Mouse (Mus musculus): ENCODE results near the gene Ano7. TPM values are rescaled to one million over a fixed set of nuclear protein-coding genes. Genes with fewer than 3 reads are reported as not detected.

Gene Ano7
- not detected in 2 replicates for polyA plus RNA-seq (2012; ENCODE audit: insufficient read depth, insufficient read length, missing spikeins)

DNA sequence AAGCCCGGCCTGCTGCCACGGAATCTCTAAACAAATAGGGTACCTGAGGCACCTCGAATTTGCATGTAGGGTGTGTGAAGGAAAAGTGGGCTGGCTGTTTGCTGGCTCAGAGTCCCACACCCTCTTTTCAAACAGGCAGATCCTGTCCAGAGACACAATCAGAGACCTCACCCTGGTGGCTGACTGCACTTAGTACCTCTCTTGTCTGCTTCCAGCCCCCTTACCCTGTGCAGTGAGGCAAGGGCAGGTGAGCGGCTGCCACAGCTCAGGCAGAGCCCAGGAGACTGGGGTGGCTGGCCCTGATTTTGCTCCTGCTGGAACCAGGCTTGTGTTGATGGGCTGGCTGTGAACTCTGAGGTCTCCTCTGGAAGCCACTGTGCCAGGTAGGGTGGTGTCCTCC, at the start of gene Ano7:
Gene Ano7 (plus strand): TSS at position 266 of the 400 bp plus-strand sequence.
- Histone ChIP-seq H3K4me1 (ENCODE audit: control insufficient read depth, insufficient read depth, insufficient read length, low read length) (no peaks in the 10 kb centered on the region), H3K27ac (replicated peaks; ENCODE audit: low read depth, low read length) (no peak within 1 kb of the TSS), H3K4me3 (ENCODE audit: insufficient read depth, low read depth, low read length) (no peak within 1 kb of the TSS)

DNA sequence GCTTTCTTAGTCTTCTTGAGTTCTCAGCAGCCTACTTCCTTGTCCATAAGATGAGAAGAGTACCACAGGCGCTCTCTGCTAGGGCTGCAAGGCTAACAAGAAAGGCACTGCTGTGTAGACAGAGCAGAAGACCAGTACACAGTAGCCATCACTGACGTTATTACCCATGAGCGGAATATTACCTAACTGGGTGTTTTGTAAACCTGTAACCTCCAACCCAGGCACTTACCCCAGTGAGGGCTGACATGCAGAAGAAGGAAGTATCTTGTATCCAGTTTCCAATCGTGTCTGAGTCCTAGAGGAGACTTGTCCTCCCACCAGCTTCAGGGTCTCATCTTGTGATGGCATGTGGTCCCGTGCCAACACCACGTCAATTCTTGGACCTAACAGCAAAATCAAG, 49.8 kb upstream of the Ano7 start:
- no peak overlapping the region for H3K27ac ChIP-seq (replicated peaks; ENCODE audit: low read depth, low read length)
- no peak overlapping the region for H3K4me3 ChIP-seq (ENCODE audit: insufficient read depth, low read depth, low read length)
- H3K4me1 ChIP-seq (ENCODE audit: control insufficient read depth, insufficient read depth, insufficient read length, low read length): no peaks in the 10 kb centered on the region

- Histone ChIP-seq H3K27ac (replicated peaks; ENCODE audit: low read depth, low read length) (no peak overlapping the region), H3K4me1 (ENCODE audit: control insufficient read depth, insufficient read depth, insufficient read length, low read length) (no peaks in the 10 kb centered on the region), H3K4me3 (ENCODE audit: insufficient read depth, low read depth, low read length) (no peak overlapping the region)
These were observed 47.3 kb upstream of the Ano7 start for GRCm38 (mm10) chr1:93326446-93326845.

DNA sequence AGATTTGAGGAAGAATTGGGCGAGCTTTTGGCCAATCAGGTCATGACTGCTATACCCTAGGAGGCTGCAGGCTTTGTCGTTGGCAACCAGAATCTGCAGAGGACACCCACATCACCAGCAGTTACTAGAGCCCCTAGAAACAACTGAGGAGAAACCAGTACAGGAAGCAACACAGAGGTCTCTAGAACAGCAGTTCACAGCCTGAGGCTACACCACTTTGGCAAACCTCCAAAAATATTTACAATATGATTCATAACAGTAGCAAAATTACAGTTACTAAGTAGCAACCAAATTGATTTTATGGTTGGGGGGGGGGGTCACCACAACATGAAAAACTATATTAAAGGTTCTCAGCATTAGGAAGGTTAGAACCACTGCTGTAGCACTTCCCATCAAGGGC, 39.1 kb upstream of the Ano7 start:
- H3K27ac ChIP-seq (replicated peaks; ENCODE audit: low read depth, low read length): no peak overlapping the region
- H3K4me1 ChIP-seq (ENCODE audit: control insufficient read depth, insufficient read depth, insufficient read length, low read length): no peaks in the 10 kb centered on the region
- no peak overlapping the region for H3K4me3 ChIP-seq (ENCODE audit: insufficient read depth, low read depth, low read length)

DNA sequence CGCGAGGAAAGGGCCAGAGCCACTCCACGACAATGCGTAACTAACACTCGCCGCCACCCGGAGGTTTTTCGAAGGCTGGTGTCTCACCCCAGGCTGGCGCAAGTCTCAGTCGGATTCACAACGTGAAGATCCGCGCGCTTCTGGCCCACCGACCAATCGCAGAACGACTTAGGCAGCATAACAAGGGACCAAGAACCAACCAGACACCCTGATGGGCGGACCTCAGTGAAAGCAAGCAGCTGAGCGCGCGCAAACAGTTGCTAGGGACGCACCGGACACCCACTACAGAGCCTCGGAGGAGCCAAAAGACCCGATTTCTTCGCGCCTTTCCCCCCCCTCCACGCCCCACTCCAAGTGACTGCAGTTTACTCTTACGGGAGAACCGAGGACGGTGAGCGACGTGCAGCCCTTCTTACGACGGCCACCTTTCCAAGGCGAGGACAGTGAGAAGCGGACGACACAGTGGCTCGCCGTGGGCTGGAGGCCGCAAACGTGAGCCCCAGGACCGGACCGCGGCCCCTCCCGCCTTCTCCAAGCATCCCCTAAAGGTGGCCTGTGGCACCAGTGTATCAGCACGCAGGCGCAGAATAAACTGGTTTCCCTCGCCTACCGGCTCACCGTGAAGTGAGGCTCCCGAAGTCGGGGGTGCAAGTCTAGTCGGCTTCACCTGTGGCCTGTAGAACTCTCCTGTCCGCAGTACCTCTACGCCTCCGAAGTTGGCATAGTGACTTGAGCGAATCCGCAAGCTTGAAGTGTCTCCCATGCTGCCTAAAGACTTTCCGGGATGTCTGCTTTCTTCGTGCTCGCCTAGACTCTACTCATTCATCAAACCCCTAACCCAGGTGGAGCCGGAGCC, 30.9 kb upstream of the Ano7 start, which contains the start of the genes Ppp1r7 and Pask:
Gene Ppp1r7 (plus strand): TSS at position 207 of the 856 bp plus-strand sequence.
Gene Pask (minus strand): TSS at position 835 of the 856 bp plus-strand sequence.
- no peaks in the 10 kb centered on the region for H3K4me1 ChIP-seq (ENCODE audit: control insufficient read depth, insufficient read depth, insufficient read length, low read length)
- H3K27ac ChIP-seq (replicated peaks; ENCODE audit: low read depth, low read length): no peak within 1 kb of the TSS

GRCm38 (mm10) chr1:93343504-93344047, 30.2 kb upstream of the Ano7 start:
- Histone ChIP-seq H3K4me1 (ENCODE audit: control insufficient read depth, insufficient read depth, insufficient read length, low read length) (no peaks in the 10 kb centered on the region), H3K27ac (replicated peaks; ENCODE audit: low read depth, low read length) (no peak overlapping the region), H3K4me3 (ENCODE audit: insufficient read depth, low read depth, low read length) (peak overlapping the region; percentile 79)

More for the DNA sequence above, 30.9 kb upstream of the Ano7 start, which contains the start of the genes Ppp1r7 and Pask:
- H3K4me3 ChIP-seq (ENCODE audit: insufficient read depth, low read depth, low read length): peak within 1 kb of the TSS; percentile 79

GRCm38 (mm10) chr1:93347176-93347575, 26.6 kb upstream of the Ano7 start:
- Histone ChIP-seq H3K4me3 (ENCODE audit: insufficient read depth, low read depth, low read length) (no peak overlapping the region), H3K27ac (replicated peaks; ENCODE audit: low read depth, low read length) (no peak overlapping the region), H3K4me1 (ENCODE audit: control insufficient read depth, insufficient read depth, insufficient read length, low read length) (no peaks in the 10 kb centered on the region)

- Histone ChIP-seq H3K4me1 (ENCODE audit: control insufficient read depth, insufficient read depth, insufficient read length, low read length) (no peaks in the 10 kb centered on the region), H3K27ac (replicated peaks; ENCODE audit: low read depth, low read length) (no peak overlapping the region), H3K4me3 (ENCODE audit: insufficient read depth, low read depth, low read length) (no peak overlapping the region)
These were observed 24.0 kb upstream of the Ano7 start for GRCm38 (mm10) chr1:93349701-93350100.

DNA sequence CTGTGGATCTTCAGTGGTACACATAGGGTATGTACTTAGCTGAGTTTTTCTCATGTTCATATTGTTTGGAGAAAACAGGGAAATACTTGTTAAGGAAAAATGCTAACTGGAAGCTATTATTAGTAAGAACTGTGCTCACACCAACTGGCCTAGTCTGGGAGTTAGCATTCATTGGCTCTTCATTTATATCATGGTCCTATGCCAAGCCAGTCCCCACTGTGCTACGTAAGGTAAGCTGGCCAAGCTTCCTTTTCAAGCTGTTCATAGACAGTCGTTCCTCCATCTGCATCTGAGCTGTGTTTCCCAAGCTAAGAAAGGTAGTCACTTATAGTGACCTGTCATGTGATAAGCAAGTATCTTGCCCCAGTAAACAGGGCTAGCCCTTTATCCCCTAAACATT, 21.0 kb upstream of the Ano7 start:
- no peaks in the 10 kb centered on the region for H3K4me1 ChIP-seq (ENCODE audit: control insufficient read depth, insufficient read depth, insufficient read length, low read length)
- no peak overlapping the region for H3K4me3 ChIP-seq (ENCODE audit: insufficient read depth, low read depth, low read length)
- no peak overlapping the region for H3K27ac ChIP-seq (replicated peaks; ENCODE audit: low read depth, low read length)

- Histone ChIP-seq H3K27ac (replicated peaks; ENCODE audit: low read depth, low read length) (no peak overlapping the region), H3K4me1 (ENCODE audit: control insufficient read depth, insufficient read depth, insufficient read length, low read length) (no peaks in the 10 kb centered on the region), H3K4me3 (ENCODE audit: insufficient read depth, low read depth, low read length) (no peak overlapping the region)
These were observed 11.1 kb upstream of the Ano7 start for GRCm38 (mm10) chr1:93362661-93363060.

GRCm38 (mm10) chr1:93365641-93366040, 8.1 kb upstream of the Ano7 start:
- Histone ChIP-seq H3K4me3 (ENCODE audit: insufficient read depth, low read depth, low read length) (no peak overlapping the region), H3K27ac (replicated peaks; ENCODE audit: low read depth, low read length) (no peak overlapping the region), H3K4me1 (ENCODE audit: control insufficient read depth, insufficient read depth, insufficient read length, low read length) (no peaks in the 10 kb centered on the region)

DNA sequence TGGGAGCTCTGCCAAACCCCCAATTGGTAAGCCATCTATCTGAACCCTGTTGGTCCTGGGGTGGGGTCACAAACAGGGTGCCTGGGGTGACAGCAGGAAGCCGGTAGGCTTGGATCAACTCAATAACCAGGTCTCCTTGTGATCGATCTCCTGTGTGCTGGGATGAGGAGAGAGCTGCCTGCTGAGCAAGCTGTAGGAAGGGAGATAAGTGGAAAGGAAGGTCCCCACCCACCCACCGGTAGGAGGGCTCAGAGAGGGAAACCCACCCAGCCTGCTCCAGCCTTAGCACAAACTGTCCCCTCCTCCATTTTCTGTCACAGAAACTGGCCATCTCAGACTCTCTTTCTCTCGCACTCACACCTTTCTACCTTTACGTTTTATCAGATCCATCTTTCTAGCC, 3.6 kb downstream of the Ano7 start:
- H3K4me3 ChIP-seq (ENCODE audit: insufficient read depth, low read depth, low read length): no peak overlapping the region
- H3K4me1 ChIP-seq (ENCODE audit: control insufficient read depth, insufficient read depth, insufficient read length, low read length): no peaks in the 10 kb centered on the region
- H3K27ac ChIP-seq (replicated peaks; ENCODE audit: low read depth, low read length): no peak overlapping the region

DNA sequence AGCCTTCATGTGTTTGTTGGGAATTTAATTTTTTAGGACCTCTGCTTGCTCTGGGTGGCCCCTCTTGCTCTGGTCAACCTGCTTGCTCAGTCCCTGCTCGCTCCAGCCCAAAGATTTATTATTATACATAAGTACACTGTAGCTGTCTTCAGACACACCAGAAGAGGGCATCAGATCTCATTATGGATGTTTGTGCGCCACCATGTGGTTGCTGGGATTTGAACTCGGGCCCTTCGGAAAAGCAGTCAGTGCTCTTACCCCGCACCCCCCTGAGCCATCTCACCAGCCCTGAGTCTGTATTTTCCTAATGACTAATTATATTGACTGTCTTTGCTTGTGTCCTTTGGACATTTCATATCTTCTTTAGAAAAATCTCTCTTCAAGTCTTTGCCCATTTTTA, 5.4 kb downstream of the Ano7 start:
- Histone ChIP-seq H3K4me3 (ENCODE audit: insufficient read depth, low read depth, low read length) (no peak overlapping the region), H3K4me1 (ENCODE audit: control insufficient read depth, insufficient read depth, insufficient read length, low read length) (no peaks in the 10 kb centered on the region), H3K27ac (replicated peaks; ENCODE audit: low read depth, low read length) (no peak overlapping the region)

DNA sequence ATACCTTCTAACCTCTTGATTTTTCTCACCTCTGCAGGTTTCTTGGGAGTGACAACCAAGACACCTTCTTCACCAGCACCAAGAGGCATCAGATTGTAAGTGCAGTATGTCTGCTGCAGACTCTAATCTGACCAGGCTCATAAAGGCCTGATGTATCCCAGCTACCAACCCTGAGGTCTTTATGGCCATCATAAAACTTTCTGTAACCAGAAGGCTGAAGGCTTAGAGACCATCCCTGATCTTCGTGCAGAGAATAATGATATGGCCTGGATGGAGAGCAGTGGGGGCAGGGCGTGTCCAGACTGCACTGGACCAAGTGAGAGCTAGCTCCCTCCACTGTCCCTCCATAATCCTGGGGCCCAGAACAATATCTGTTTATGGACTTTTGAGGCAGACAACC, 13.5 kb downstream of the Ano7 start:
- no peak overlapping the region for H3K27ac ChIP-seq (replicated peaks; ENCODE audit: low read depth, low read length)
- H3K4me3 ChIP-seq (ENCODE audit: insufficient read depth, low read depth, low read length): no peak overlapping the region
- H3K4me1 ChIP-seq (ENCODE audit: control insufficient read depth, insufficient read depth, insufficient read length, low read length): no peaks in the 10 kb centered on the region

DNA sequence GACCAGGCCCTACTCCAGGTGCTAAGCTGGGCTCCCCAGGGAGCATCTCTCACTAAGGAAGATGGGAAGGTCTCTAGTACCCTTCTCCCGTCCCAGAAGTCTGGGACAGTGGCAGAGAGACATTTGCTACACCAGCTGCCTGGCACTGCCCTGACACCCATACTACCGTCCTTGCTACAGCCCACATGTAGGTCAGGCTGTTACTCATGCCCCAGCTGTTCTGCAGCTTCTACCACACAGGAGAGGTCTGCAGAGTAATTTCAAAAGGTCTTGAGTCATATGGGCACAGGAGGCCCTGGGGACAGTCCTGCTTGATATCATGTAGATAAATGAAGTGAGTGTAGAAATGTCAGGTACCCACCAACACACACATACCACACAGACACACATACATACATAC, 15.2 kb downstream of the Ano7 start:
- Histone ChIP-seq H3K4me1 (ENCODE audit: control insufficient read depth, insufficient read depth, insufficient read length, low read length) (no peaks in the 10 kb centered on the region), H3K27ac (replicated peaks; ENCODE audit: low read depth, low read length) (no peak overlapping the region), H3K4me3 (ENCODE audit: insufficient read depth, low read depth, low read length) (no peak overlapping the region)
